Mouse (Mus musculus) skeletal muscle tissue, postnatal 0 days (tissue): Measurements from ENCODE around the gene Ublcp1. TPM values are rescaled to one million over a fixed set of nuclear protein-coding genes. Genes with fewer than 3 reads are reported as not detected.

ENCODE experiments used
- microRNA-seq, 2 experiments: library from miRNA; unstranded; fragments of <30 nt; microRNA quantifications; one replicate each; pipeline ENCODE4; 2016
- polyA plus RNA-seq: library from polyadenylated mRNA; unstranded; fragments of >200 nt; fragmentation: Nextera tagmentation; extraction: Ambion mirVana; gene quantifications from 2 replicates; pipeline ENCODE4 v1.2.1, GENCODE M21; 2015

Gene Ublcp1
- polyA plus RNA-seq: 24.4 and 31.1 TPM in 2 replicates

DNA sequence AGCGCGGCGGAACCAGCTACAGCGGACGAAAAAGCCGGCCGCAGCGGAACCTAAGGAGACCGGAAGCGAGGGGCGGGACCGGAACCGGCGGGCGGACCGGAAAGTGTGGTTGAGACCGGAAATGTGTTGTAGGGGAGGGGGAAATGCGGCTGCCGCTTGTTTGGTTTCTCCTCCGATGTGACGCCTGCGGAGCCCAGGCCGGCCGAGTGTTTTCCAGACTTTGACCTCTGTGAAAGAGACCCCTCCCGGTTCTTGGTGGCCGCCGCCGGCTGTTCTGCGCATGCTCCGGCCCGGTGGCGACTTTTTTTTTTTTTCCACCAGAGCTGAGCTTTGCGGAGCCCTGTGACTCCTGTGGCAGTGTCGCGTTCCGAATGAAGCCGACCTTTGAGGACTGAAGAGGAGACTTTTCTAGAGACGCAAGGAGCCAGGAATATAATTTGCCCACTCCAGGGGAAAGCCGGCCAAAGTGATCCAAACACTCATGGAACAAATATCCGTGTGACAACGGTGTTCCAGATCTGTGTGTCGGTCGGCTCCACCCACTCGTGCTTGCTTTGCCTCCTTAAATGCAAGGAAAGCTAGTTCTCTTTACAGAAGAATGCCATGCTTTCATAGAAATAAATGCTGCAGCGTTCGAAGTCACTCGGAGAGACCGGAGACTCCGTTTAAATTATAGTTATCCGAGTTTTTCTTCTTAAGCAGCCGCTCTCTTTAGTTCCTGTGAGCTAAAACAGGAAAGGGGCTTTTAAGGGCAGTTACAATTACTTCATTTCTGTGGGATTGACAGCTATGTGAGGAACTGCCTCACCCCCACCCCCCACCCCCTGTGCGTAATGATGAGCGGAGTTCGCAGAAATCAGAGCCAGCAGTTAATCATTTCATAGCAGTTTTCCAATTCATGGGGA is at the start of gene Ublcp1:
Ublcp1 (minus strand) TSS at position 67 of the 905 bp plus-strand sequence.

DNA sequence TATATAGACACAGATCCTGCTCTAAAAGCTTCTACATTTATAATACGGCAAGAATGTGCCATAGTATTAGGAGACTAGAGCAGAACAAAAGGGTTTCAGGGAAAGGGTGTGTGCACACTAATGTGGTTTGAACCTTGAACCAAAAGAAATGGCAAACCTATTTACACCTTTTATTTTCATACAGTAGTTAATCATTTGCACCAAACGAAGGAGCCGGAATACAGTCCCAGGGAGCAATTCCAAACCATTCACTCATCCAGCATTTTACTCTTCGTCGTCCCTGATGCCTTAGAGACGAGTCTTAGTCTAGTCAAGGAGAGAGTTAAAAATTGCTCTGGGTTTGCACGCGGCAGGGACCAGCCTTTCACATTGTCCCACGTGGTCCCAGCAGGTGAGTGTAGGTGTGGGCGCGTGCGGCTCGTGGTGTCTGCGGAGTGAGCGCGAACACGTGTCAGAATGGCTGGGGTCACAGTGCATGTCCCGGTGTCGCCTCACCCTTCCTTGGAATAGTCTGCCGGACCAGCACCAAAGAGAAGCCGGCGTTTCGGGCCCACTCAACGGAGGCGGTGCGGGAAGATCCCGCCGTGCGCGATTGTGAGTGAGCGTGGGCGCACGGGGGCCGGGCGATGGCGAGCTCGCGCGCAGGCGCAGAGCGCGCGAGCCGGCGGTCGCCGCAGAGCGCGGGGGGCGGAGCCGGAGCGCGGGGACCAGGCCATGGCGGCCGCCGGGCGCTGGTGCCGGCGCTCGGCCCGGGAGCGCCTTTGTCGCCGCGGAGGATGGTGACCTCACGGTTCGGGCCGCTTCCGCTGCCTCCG is 48.2 kb upstream of the Ublcp1 start, which contains the start of gene Rnf145:
Rnf145 (plus strand) TSS at position 684 of the 815 bp plus-strand sequence.

Small RNAs within 50 kb of the gene (microRNA-seq; reads per million reads assigned to microRNA genes)
- gene Gm22121: 0 reads per million in 2 experiments

Other genes with a start within 250 kb of the Ublcp1 start
- gene Il12b, start 70.4 kb downstream of the Ublcp1 start, polyA plus RNA-seq: 0.06 TPM in 1 of 2 replicates, not detected in the other
- 22.9 and 25.6 TPM in 2 replicates for gene Rnf145, start 48.5 kb upstream of the Ublcp1 start, polyA plus RNA-seq
- 20.2 and 24.3 TPM in 2 replicates for gene Ebf1, start 146.8 kb upstream of the Ublcp1 start, polyA plus RNA-seq